ENCODE assay signal across 21 mouse cellular contexts in the genomic region with DNA sequence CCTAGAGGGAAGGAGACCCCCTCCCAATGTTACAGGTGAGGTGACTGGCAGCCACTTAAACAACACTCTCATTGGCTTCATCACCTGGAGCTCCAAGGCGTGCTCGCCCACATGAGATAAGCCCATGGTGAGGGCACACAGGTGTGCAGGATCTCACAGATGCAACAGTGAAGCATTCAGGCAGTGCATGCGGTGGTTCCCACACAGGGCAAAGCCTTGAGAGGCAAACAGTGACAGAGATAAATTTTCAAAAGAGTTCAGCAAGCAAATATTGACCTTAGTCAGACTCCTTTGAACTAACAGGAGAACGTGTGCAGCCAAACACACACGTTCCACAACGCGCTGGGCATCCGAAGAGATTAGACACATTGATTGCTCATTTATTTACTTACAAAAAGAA. TPM values are rescaled to one million over a fixed set of nuclear protein-coding genes. Genes with fewer than 3 reads are reported as not detected.
"Had no signal": no experiment of that assay in that cellular context is flagged by ENCODE, and none has a peak within 500 bp of the region (broad histone marks: within the 10 kb centered on the region; RNA-seq: fewer than 3 reads in every experiment).

No protein-coding gene starts in this region.

- ATAC-seq: lung, postnatal 0 days; midbrain, embryonic 13.5 days; midbrain, embryonic 16.5 days had no signal

- H3K9ac ChIP-seq: kidney, embryonic 15.5 days; liver, embryonic 14.5 days; midbrain, embryonic 13.5 days; neural tube, embryonic 13.5 days had no signal

- H3K4me2 ChIP-seq: kidney, embryonic 15.5 days; midbrain, embryonic 13.5 days; neural tube, embryonic 13.5 days had no signal

- H3K36me3 ChIP-seq: kidney, embryonic 15.5 days; midbrain, embryonic 10.5 days; midbrain, embryonic 13.5 days; neural tube, embryonic 13.5 days had no signal

- H3K4me3 ChIP-seq: kidney, embryonic 15.5 days; left cerebral cortex, adult 2 months; megakaryocyte, embryonic 14.5 days; midbrain, embryonic 10.5 days; midbrain, embryonic 13.5 days; myocyte; neural tube, embryonic 13.5 days had no signal

- H3K27ac ChIP-seq: kidney, embryonic 15.5 days; left cerebral cortex, adult 2 months; liver, embryonic 14.5 days; midbrain, embryonic 10.5 days; midbrain, embryonic 13.5 days; neural tube, embryonic 13.5 days had no signal

- H3K9me3 ChIP-seq: kidney, embryonic 15.5 days; midbrain, embryonic 10.5 days; midbrain, embryonic 13.5 days; neural tube, embryonic 13.5 days had no signal

- DNase-seq: kidney, adult 11 months; kidney, adult 8-10 months; kidney, postnatal 10 days; kidney, postnatal 36 days; layer of hippocampus, postnatal 36 days; lung, adult 2 months; thymus, adult 2 months; thymus, postnatal 25 days had no signal

- H3K27me3 ChIP-seq: kidney, embryonic 15.5 days; midbrain, embryonic 13.5 days; neural tube, embryonic 13.5 days had no signal

- H3K4me1 ChIP-seq: kidney, embryonic 15.5 days; neural tube, embryonic 13.5 days had no signal

RNA-seq across cellular contexts. Expression of gene Cckar, which starts 30.8 kb away (rescaled TPM):
- total RNA-seq: layer of hippocampus, adult 8-10 months; layer of hippocampus, postnatal 36 days; left cerebral cortex, postnatal 36 days; monocyte, adult 5-6 weeks had no signal
- polyA plus RNA-seq: myocyte had no signal
